Mouse (Mus musculus): Measurements from ENCODE around the gene Notch1. TPM values are rescaled to one million over a fixed set of nuclear protein-coding genes. Genes with fewer than 3 reads are reported as not detected.

The Notch1 gene
- polyA plus RNA-seq, 1 experiment, result 5.6 TPM

DNA sequence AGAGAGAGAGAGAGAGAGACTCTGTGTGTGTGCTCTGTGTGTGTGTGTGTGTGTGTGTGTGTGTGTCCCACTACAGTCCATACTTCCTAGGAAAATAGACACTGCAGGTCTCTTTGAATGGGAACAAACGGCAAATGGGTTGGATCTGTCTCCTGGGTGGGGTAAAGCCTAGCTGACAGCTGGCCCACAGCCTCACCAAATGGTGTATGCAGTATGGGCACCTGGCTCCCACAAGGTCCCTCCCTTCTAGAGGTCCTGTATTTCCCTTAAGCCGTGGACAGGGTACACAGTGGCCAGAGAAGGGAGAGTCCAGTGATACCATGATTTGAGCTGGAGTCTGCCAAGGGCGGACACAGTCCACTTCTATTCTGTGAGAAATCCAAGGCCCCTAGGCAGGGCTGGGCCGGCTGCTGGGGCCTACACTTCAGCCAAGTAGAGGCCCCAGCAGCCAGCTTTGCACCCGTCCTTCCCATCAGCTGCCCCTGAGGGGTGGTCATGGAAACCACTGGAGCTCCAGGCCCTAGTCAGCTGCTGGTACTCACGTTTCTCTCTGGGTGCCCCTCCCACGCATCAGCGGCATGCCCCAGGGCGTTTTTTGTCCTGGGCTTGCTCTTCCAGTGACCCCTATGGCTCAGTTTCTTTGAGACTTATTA lies 24.9 kb upstream of the Notch1 start:
- no peak overlapping the region for H3K27ac ChIP-seq (replicated peaks; ENCODE audit: low read depth, low read length)
- peaks cover 26% of the 10 kb centered on the region for H3K4me1 ChIP-seq (ENCODE audit: control insufficient read depth, insufficient read depth, insufficient read length, low read length)
- H3K4me3 ChIP-seq (ENCODE audit: insufficient read depth, low read depth, low read length), result no peak overlapping the region

GRCm38 (mm10) chr2:26540721-26541120 lies 24.3 kb upstream of the Notch1 start:
- Histone ChIP-seq H3K4me1 (ENCODE audit: control insufficient read depth, insufficient read depth, insufficient read length, low read length) (peaks cover 23% of the 10 kb centered on the region), H3K27ac (replicated peaks; ENCODE audit: low read depth, low read length) (no peak overlapping the region), H3K4me3 (ENCODE audit: insufficient read depth, low read depth, low read length) (no peak overlapping the region)

DNA sequence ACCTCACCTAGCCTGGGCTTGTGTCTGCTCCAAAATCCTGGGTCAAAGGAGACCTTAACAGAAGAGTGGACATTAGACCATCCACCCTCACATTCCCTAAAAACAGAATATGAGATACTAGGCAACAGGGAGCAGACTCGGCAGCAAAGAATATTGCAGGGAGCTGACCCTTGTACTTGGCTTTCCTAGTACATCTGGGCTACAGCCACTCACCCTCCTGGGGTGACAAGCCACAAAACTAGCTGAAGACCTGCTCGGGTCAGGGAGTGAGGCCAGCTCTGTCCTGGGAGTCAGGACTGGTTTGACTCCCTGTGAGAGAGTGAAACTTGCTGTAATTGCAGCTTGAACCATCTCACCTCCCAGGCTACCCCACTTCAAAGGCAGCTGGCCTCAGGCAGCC lies 23.1 kb upstream of the Notch1 start:
- peaks cover 27% of the 10 kb centered on the region for H3K4me1 ChIP-seq (ENCODE audit: control insufficient read depth, insufficient read depth, insufficient read length, low read length)
- no peak overlapping the region for H3K4me3 ChIP-seq (ENCODE audit: insufficient read depth, low read depth, low read length)
- H3K27ac ChIP-seq (replicated peaks; ENCODE audit: low read depth, low read length), result no peak overlapping the region

GRCm38 (mm10) chr2:26535517-26536045 lies 19.1 kb upstream of the Notch1 start:
- Histone ChIP-seq H3K27ac (replicated peaks; ENCODE audit: low read depth, low read length) (no peak overlapping the region), H3K4me3 (ENCODE audit: insufficient read depth, low read depth, low read length) (no peak overlapping the region), H3K4me1 (ENCODE audit: control insufficient read depth, insufficient read depth, insufficient read length, low read length) (peaks cover 18% of the 10 kb centered on the region)

GRCm38 (mm10) chr2:26534616-26535015 lies 18.2 kb upstream of the Notch1 start:
- H3K4me1 ChIP-seq (ENCODE audit: control insufficient read depth, insufficient read depth, insufficient read length, low read length), result peaks cover 22% of the 10 kb centered on the region
- peak overlapping the region; percentile 47 for H3K27ac ChIP-seq (replicated peaks; ENCODE audit: low read depth, low read length)
- H3K4me3 ChIP-seq (ENCODE audit: insufficient read depth, low read depth, low read length), result no peak overlapping the region

GRCm38 (mm10) chr2:26534161-26534560 lies 17.7 kb upstream of the Notch1 start:
- peaks cover 26% of the 10 kb centered on the region for H3K4me1 ChIP-seq (ENCODE audit: control insufficient read depth, insufficient read depth, insufficient read length, low read length)
- H3K27ac ChIP-seq (replicated peaks; ENCODE audit: low read depth, low read length), result peak overlapping the region; percentile 47
- no peak overlapping the region for H3K4me3 ChIP-seq (ENCODE audit: insufficient read depth, low read depth, low read length)

DNA sequence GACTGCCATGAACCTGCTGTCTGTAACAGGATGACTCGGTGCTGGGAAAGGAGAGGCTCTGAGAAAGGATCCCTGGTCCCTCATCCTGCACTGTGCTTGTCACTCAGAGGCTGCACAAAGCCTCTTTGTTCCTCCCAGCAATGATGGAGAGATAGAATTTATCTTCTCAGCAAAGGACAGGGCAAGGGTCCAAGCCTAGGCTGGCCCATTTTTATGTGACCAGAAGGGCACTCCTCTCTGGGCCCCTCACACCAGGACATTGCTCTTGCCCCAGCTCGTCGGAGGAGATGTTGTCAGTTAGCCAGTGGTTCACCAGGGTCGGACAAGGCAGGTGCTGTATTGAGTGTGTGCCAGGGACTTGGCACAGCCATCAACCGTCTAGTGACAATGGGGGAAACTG lies 16.8 kb upstream of the Notch1 start:
- peaks cover 26% of the 10 kb centered on the region for H3K4me1 ChIP-seq (ENCODE audit: control insufficient read depth, insufficient read depth, insufficient read length, low read length)
- no peak overlapping the region for H3K27ac ChIP-seq (replicated peaks; ENCODE audit: low read depth, low read length)

GRCm38 (mm10) chr2:26531829-26532228 lies 15.4 kb upstream of the Notch1 start:
- peaks cover 32% of the 10 kb centered on the region for H3K4me1 ChIP-seq (ENCODE audit: control insufficient read depth, insufficient read depth, insufficient read length, low read length)
- no peak overlapping the region for H3K4me3 ChIP-seq (ENCODE audit: insufficient read depth, low read depth, low read length)

More for the DNA sequence above, 16.8 kb upstream of the Notch1 start:
- H3K4me3 ChIP-seq (ENCODE audit: insufficient read depth, low read depth, low read length), result no peak overlapping the region

GRCm38 (mm10) chr2:26529881-26530280 lies 13.4 kb upstream of the Notch1 start:
- H3K4me3 ChIP-seq (ENCODE audit: insufficient read depth, low read depth, low read length), result no peak overlapping the region
- no peak overlapping the region; the same call in 1 of the 2 replicates for H3K27ac ChIP-seq (replicated peaks; ENCODE audit: low read depth, low read length)

More at GRCm38 (mm10) chr2:26531829-26532228, 15.4 kb upstream of the Notch1 start:
- H3K27ac ChIP-seq (replicated peaks; ENCODE audit: low read depth, low read length), result no peak overlapping the region

DNA sequence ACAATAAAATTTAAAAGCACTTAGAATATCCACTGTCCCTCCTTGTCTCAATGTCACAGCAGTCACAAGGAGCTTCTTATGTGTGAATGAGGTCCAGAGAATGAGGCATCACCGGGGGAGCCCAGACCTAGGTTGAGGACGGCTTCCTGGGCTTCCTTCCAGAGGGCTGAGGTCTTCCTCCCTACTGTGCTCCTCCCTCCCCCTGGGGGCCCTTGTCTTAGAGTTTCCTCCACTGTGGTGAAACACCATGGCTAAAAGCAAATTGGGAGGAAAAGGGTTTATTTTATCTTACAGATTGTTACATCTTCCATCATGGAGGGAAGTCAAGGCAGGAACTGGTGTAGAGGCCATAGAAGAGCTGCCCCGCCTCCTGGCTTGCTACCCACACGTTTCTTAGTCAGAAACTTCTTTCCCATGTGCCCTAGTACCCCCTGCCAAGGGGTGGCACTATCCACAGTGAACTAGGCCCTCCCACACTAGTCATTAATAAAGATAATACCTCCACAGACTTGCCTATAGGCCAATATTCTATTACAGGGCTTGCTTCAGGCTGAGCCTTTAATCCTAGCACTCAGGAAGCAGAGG lies 12.8 kb upstream of the Notch1 start:
- Histone ChIP-seq H3K27ac (replicated peaks; ENCODE audit: low read depth, low read length) (no peak overlapping the region; the same call in 1 of the 2 replicates), H3K4me1 (ENCODE audit: control insufficient read depth, insufficient read depth, insufficient read length, low read length) (peaks cover 25% of the 10 kb centered on the region), H3K4me3 (ENCODE audit: insufficient read depth, low read depth, low read length) (no peak overlapping the region)

More at GRCm38 (mm10) chr2:26529881-26530280, 13.4 kb upstream of the Notch1 start:
- H3K4me1 ChIP-seq (ENCODE audit: control insufficient read depth, insufficient read depth, insufficient read length, low read length), result peaks cover 29% of the 10 kb centered on the region

GRCm38 (mm10) chr2:26526443-26527257 lies 10.2 kb upstream of the Notch1 start:
- Histone ChIP-seq H3K4me3 (ENCODE audit: insufficient read depth, low read depth, low read length) (no peak overlapping the region), H3K27ac (replicated peaks; ENCODE audit: low read depth, low read length) (peak overlapping the region; percentile 86)

DNA sequence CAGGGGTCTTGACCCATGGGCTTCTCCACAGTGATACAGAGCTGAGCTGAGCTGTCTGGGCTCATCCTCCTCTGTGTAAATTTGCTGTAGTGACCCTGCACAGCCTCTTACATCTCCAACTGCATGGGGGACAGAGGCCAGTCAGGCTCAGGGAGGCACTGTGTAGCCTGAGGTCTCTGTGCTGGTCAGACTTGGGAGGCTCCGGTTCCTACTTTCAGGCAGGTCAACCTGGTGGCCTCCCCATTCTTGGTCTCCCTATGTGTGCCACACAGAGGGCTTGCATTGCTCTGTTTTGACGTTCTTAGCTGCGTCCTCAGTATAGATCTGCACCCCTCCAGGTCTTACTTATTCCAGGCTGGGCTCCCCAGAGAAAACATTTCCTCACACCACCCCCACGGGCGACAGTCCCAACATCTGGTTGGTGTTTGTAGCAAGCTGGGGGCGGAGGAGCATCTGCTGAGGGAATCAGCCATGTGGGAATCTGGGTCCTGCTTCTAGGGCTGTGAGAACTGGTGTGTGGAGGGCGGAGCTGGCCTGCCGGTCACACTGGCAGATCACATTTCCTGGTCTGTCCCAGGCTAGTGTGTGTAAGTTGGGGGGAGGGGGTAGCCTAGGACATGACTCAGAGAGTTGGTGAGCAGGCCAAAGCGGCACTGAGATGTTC lies 9.0 kb upstream of the Notch1 start:
- Histone ChIP-seq H3K4me3 (ENCODE audit: insufficient read depth, low read depth, low read length) (no peak overlapping the region), H3K4me1 (ENCODE audit: control insufficient read depth, insufficient read depth, insufficient read length, low read length) (peaks cover 20% of the 10 kb centered on the region), H3K27ac (replicated peaks; ENCODE audit: low read depth, low read length) (peak overlapping the region; percentile 72)

More at GRCm38 (mm10) chr2:26526443-26527257, 10.2 kb upstream of the Notch1 start:
- peaks cover 20% of the 10 kb centered on the region for H3K4me1 ChIP-seq (ENCODE audit: control insufficient read depth, insufficient read depth, insufficient read length, low read length)

GRCm38 (mm10) chr2:26522327-26522726 lies 5.9 kb upstream of the Notch1 start:
- H3K4me3 ChIP-seq (ENCODE audit: insufficient read depth, low read depth, low read length), result no peak overlapping the region
- peak overlapping the region; percentile 23; the same call in 1 of the 2 replicates for H3K27ac ChIP-seq (replicated peaks; ENCODE audit: low read depth, low read length)
- H3K4me1 ChIP-seq (ENCODE audit: control insufficient read depth, insufficient read depth, insufficient read length, low read length), result peaks cover 22% of the 10 kb centered on the region

DNA sequence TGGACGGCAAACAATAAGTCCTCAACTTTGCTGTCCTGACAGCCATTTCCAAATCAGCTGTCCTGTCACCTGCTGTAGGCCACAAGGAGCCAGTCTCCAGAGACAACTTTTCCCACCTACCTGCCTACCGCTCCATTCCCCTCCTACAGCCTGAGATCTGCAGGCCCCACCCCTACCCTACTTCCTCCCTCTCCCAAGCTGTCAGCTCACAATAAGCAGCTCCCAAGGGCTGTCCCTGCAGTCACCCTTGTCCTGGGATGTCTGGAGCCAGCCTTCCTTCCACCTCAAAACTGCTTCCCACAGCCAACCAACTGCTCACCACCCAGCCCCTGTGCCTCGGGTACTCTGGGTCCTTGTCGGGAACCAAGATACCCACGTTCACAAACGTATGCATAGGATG lies 3.3 kb upstream of the Notch1 start:
- Histone ChIP-seq H3K27ac (replicated peaks; ENCODE audit: low read depth, low read length) (peak overlapping the region; percentile 82), H3K4me1 (ENCODE audit: control insufficient read depth, insufficient read depth, insufficient read length, low read length) (peaks cover 29% of the 10 kb centered on the region), H3K4me3 (ENCODE audit: insufficient read depth, low read depth, low read length) (no peak overlapping the region)

DNA sequence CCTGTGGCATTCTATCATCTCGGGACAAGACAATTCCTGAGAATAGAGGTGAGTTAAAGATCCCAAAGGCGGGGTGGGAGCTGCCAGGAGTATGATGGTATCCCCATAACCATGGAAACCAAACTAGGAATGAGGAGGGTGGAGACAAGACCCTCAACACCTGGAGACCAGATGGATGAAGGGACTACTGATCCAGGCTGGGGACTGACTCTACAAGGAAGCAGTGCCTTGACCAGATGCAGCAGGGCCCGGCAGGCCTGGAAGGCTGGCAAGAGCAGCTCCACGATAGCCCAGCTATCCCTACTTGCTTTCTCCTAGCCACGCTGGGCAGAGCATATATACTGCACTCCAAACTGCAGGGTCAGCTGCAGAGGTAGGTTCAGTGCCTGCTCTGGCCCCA lies 524 bp upstream of the Notch1 start:
- Histone ChIP-seq H3K4me1 (ENCODE audit: control insufficient read depth, insufficient read depth, insufficient read length, low read length) (peaks cover 42% of the 10 kb centered on the region), H3K27ac (replicated peaks; ENCODE audit: low read depth, low read length) (peak overlapping the region; percentile 76), H3K4me3 (ENCODE audit: insufficient read depth, low read depth, low read length) (peak overlapping the region; percentile 52)

All from brown adipose tissue, adult 24 weeks (tissue).